Mouse (Mus musculus): ENCODE data around the gene Tada2a. TPM values are rescaled to one million over a fixed set of nuclear protein-coding genes. Genes with fewer than 3 reads are reported as not detected.

The Tada2a gene
- polyA plus RNA-seq, 1 experiment: 10.2 TPM

- Histone ChIP-seq H3K36me3 (ENCODE audit: control insufficient read depth, insufficient read depth) (peaks cover 86% of the 10 kb centered on the region), H3K27me3 (ENCODE audit: control insufficient read depth, insufficient read depth, insufficient read length) (no peaks in the 10 kb centered on the region), H3K79me3 (ENCODE audit: low read depth) (no peaks in the 10 kb centered on the region), H3K79me2 (ENCODE audit: control insufficient read depth, insufficient read depth) (peaks cover 4% of the 10 kb centered on the region), H3K4me3 (ENCODE audit: insufficient read depth, poor library complexity, severe bottlenecking) (no peak overlapping the region), H3ac (ENCODE audit: control insufficient read depth, insufficient read length, low read depth) (no peak overlapping the region)
- TF ChIP-seq MYOG (IDR thresholded peaks at IDR 0.05; ENCODE audit: control insufficient read depth, extremely low read depth, insufficient read length) (no peak), CTCF (IDR thresholded peaks at IDR 0.05; ENCODE audit: control insufficient read depth, insufficient read depth, insufficient read length) (no peak), MAX (IDR thresholded peaks at IDR 0.05) (no peak), FOSL1 (IDR thresholded peaks at IDR 0.05; ENCODE audit: insufficient read depth, low read length, poor library complexity, severe bottlenecking) (no peak), MYOD1 (IDR thresholded peaks at IDR 0.05; ENCODE audit: control insufficient read depth, insufficient read length, low read depth) (no peak), CEBPB (IDR thresholded peaks at IDR 0.05; ENCODE audit: low read depth) (no peak), USF1 (IDR thresholded peaks at IDR 0.05; ENCODE audit: low read depth) (no peak)
These were observed 8.1 kb downstream of the Tada2a start for GRCm38 (mm10) chr11:84121051-84121956.

- H3ac ChIP-seq (ENCODE audit: control insufficient read depth, insufficient read length, low read depth): no peak overlapping the region
- no peaks in the 10 kb centered on the region for H3K79me2 ChIP-seq (ENCODE audit: control insufficient read depth, insufficient read depth)
- no peaks in the 10 kb centered on the region for H3K27me3 ChIP-seq (ENCODE audit: control insufficient read depth, insufficient read depth, insufficient read length)
- no peaks in the 10 kb centered on the region for H3K79me3 ChIP-seq (ENCODE audit: low read depth)
- H3K4me3 ChIP-seq (ENCODE audit: insufficient read depth, poor library complexity, severe bottlenecking): no peak overlapping the region
- TF ChIP-seq MYOD1 (IDR thresholded peaks at IDR 0.05; ENCODE audit: control insufficient read depth, insufficient read length, low read depth) (no peak), CEBPB (IDR thresholded peaks at IDR 0.05; ENCODE audit: low read depth) (no peak), MYOG (IDR thresholded peaks at IDR 0.05; ENCODE audit: control insufficient read depth, extremely low read depth, insufficient read length) (no peak), MAX (IDR thresholded peaks at IDR 0.05) (no peak), CTCF (IDR thresholded peaks at IDR 0.05; ENCODE audit: control insufficient read depth, insufficient read depth, insufficient read length) (no peak), FOSL1 (IDR thresholded peaks at IDR 0.05; ENCODE audit: insufficient read depth, low read length, poor library complexity, severe bottlenecking) (no peak), USF1 (IDR thresholded peaks at IDR 0.05; ENCODE audit: low read depth) (no peak)
- peaks cover 72% of the 10 kb centered on the region for H3K36me3 ChIP-seq (ENCODE audit: control insufficient read depth, insufficient read depth)
These were observed 12.0 kb downstream of the Tada2a start for GRCm38 (mm10) chr11:84117431-84117830.

GRCm38 (mm10) chr11:84116221-84116620 lies 13.2 kb downstream of the Tada2a start:
- TF ChIP-seq USF1 (IDR thresholded peaks at IDR 0.05; ENCODE audit: low read depth): no peak
- TF ChIP-seq MYOD1 (IDR thresholded peaks at IDR 0.05; ENCODE audit: control insufficient read depth, insufficient read length, low read depth): no peak
- TF ChIP-seq FOSL1 (IDR thresholded peaks at IDR 0.05; ENCODE audit: insufficient read depth, low read length, poor library complexity, severe bottlenecking): no peak
- TF ChIP-seq CEBPB (IDR thresholded peaks at IDR 0.05; ENCODE audit: low read depth): no peak
- Histone ChIP-seq H3ac (ENCODE audit: control insufficient read depth, insufficient read length, low read depth) (no peak overlapping the region), H3K79me2 (ENCODE audit: control insufficient read depth, insufficient read depth) (no peaks in the 10 kb centered on the region), H3K36me3 (ENCODE audit: control insufficient read depth, insufficient read depth) (peaks cover 59% of the 10 kb centered on the region), H3K4me3 (ENCODE audit: insufficient read depth, poor library complexity, severe bottlenecking) (no peak overlapping the region), H3K27me3 (ENCODE audit: control insufficient read depth, insufficient read depth, insufficient read length) (no peaks in the 10 kb centered on the region), H3K79me3 (ENCODE audit: low read depth) (no peaks in the 10 kb centered on the region)

GRCm38 (mm10) chr11:84115646-84116045 lies 13.8 kb downstream of the Tada2a start:
- Histone ChIP-seq H3K4me3 (ENCODE audit: insufficient read depth, poor library complexity, severe bottlenecking) (no peak overlapping the region), H3K36me3 (ENCODE audit: control insufficient read depth, insufficient read depth) (peaks cover 54% of the 10 kb centered on the region)

GRCm38 (mm10) chr11:84113623-84114022 lies 15.8 kb downstream of the Tada2a start:
- H3K36me3 ChIP-seq (ENCODE audit: control insufficient read depth, insufficient read depth): peaks cover 53% of the 10 kb centered on the region
- no peak overlapping the region for H3K4me3 ChIP-seq (ENCODE audit: insufficient read depth, poor library complexity, severe bottlenecking)
- TF ChIP-seq CEBPB (IDR thresholded peaks at IDR 0.05; ENCODE audit: low read depth) (no peak), MYOG (IDR thresholded peaks at IDR 0.05; ENCODE audit: control insufficient read depth, extremely low read depth, insufficient read length) (no peak), MAX (IDR thresholded peaks at IDR 0.05) (no peak), USF1 (IDR thresholded peaks at IDR 0.05; ENCODE audit: low read depth) (no peak), MYOD1 (IDR thresholded peaks at IDR 0.05; ENCODE audit: control insufficient read depth, insufficient read length, low read depth) (no peak), CTCF (IDR thresholded peaks at IDR 0.05; ENCODE audit: control insufficient read depth, insufficient read depth, insufficient read length) (no peak), FOSL1 (IDR thresholded peaks at IDR 0.05; ENCODE audit: insufficient read depth, low read length, poor library complexity, severe bottlenecking) (no peak)
- H3K79me3 ChIP-seq (ENCODE audit: low read depth): no peaks in the 10 kb centered on the region
- no peak overlapping the region for H3ac ChIP-seq (ENCODE audit: control insufficient read depth, insufficient read length, low read depth)
- no peaks in the 10 kb centered on the region for H3K27me3 ChIP-seq (ENCODE audit: control insufficient read depth, insufficient read depth, insufficient read length)
- no peaks in the 10 kb centered on the region for H3K79me2 ChIP-seq (ENCODE audit: control insufficient read depth, insufficient read depth)

More at GRCm38 (mm10) chr11:84115646-84116045, 13.8 kb downstream of the Tada2a start:
- Histone ChIP-seq H3K27me3 (ENCODE audit: control insufficient read depth, insufficient read depth, insufficient read length) (no peaks in the 10 kb centered on the region), H3ac (ENCODE audit: control insufficient read depth, insufficient read length, low read depth) (no peak overlapping the region), H3K79me2 (ENCODE audit: control insufficient read depth, insufficient read depth) (no peaks in the 10 kb centered on the region), H3K79me3 (ENCODE audit: low read depth) (no peaks in the 10 kb centered on the region)
- TF ChIP-seq MYOG (IDR thresholded peaks at IDR 0.05; ENCODE audit: control insufficient read depth, extremely low read depth, insufficient read length): no peak

GRCm38 (mm10) chr11:84107137-84107536 lies 22.3 kb downstream of the Tada2a start:
- H3ac ChIP-seq (ENCODE audit: control insufficient read depth, insufficient read length, low read depth): no peak overlapping the region
- no peak overlapping the region for H3K4me3 ChIP-seq (ENCODE audit: insufficient read depth, poor library complexity, severe bottlenecking)
- peaks cover 81% of the 10 kb centered on the region for H3K36me3 ChIP-seq (ENCODE audit: control insufficient read depth, insufficient read depth)
- H3K79me2 ChIP-seq (ENCODE audit: control insufficient read depth, insufficient read depth): no peaks in the 10 kb centered on the region
- H3K27me3 ChIP-seq (ENCODE audit: control insufficient read depth, insufficient read depth, insufficient read length): no peaks in the 10 kb centered on the region
- no peaks in the 10 kb centered on the region for H3K79me3 ChIP-seq (ENCODE audit: low read depth)
- no peak for TF ChIP-seq CTCF (IDR thresholded peaks at IDR 0.05; ENCODE audit: control insufficient read depth, insufficient read depth, insufficient read length)
- TF ChIP-seq MYOG (IDR thresholded peaks at IDR 0.05; ENCODE audit: control insufficient read depth, extremely low read depth, insufficient read length): no peak
- TF ChIP-seq MYOD1 (IDR thresholded peaks at IDR 0.05; ENCODE audit: control insufficient read depth, insufficient read length, low read depth): no peak
- TF ChIP-seq USF1 (IDR thresholded peaks at IDR 0.05; ENCODE audit: low read depth): no peak
- TF ChIP-seq MAX (IDR thresholded peaks at IDR 0.05): no peak
- no peak for TF ChIP-seq FOSL1 (IDR thresholded peaks at IDR 0.05; ENCODE audit: insufficient read depth, low read length, poor library complexity, severe bottlenecking)
- no peak for TF ChIP-seq CEBPB (IDR thresholded peaks at IDR 0.05; ENCODE audit: low read depth)
